Mouse (Mus musculus): ENCODE results near the gene Palm3.

DNA sequence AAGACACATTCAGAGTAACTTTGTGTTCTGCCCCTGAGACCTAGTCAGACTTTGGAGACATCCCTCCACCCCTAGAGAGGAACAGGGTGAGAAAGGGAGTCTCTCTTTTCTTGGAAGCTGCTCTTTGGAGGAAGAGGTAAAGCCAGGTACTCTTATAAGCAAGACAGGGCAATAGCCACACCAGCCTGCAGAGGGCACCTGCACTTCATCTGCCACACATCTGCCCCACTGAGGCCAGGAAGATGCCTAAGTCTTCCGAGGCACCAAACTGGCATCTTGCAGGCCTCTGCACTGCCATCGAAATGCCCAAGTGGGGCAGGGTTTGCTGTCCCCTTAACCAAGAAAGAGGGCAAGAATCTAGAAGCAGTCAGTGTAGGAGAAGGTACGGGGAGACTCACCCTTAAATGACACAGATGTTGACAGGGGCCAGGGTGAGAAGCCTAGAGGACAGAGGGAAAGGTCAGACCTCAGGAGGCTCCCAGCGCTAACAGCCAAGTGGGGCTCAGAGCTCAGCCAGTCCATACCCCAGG lies 45.1 kb upstream of the Palm3 start:
- 0 out of 2 replicates have a peak, but pooled peaks have one; percentile 21 for TF ChIP-seq CTCF (IDR thresholded peaks at IDR 0.05; ENCODE audit: extremely low read depth, insufficient read depth, low read length)
- TF ChIP-seq POLR2A (IDR thresholded peaks at IDR 0.05; ENCODE audit: extremely low read depth, insufficient read depth, low read length), result no peak

Data from cortical plate, adult 2 months (tissue).